Mouse (Mus musculus) right cerebral cortex, adult 18-20 months (tissue): Measurements from ENCODE around the gene Olfr148.

Experiments used
- DNase-seq: peaks from one replicate; pipeline ENCODE4 v3.0.0; 2022; ENCODE audit warnings: mixed read lengths

Gene Olfr148

DNA sequence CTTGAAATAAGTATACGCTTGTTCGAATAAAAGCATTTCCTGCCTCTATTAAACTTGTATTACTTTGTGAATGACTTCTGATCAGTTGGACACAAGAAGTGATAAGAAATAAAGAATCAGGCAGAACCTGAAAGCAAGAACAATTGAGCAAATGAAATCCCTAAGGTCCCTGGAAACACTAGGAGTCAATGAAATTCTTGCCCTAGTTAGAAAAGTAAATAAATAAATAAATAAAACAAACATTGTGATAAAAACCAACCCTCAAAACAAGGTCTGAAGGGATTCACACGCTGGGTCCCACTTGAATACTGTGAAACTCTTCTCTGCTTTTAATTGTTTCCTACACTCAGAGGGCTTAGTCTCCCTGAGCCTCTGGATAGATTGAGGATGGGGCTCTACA lies at the start of gene Olfr148:
Olfr148 (plus strand) TSS at position 301 of the 400 bp plus-strand sequence.
- DNase-seq, result no peak

DNA sequence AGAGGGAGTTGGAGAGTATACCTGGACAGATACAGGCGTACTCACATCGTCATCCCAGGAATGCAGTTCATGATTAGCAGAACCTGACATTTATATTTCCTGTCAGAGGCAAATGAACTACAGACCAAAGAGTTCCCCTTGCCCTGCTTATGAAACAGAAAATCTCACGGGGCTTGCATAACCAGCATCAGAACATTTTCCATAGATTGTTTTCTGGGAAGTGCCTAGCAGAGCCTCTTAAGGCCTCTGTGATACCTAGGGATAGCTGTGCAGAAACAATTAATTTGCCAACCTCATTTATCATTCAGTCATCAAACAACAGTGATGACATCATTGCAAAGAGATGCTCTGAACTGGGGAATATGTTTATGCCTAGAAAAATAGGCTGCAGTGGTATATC lies 35.0 kb upstream of the Olfr148 start, which contains the start of gene Olfr959:
Olfr959 (minus strand) TSS at position 101 of the 400 bp plus-strand sequence.
- DNase-seq, result no peak

DNA sequence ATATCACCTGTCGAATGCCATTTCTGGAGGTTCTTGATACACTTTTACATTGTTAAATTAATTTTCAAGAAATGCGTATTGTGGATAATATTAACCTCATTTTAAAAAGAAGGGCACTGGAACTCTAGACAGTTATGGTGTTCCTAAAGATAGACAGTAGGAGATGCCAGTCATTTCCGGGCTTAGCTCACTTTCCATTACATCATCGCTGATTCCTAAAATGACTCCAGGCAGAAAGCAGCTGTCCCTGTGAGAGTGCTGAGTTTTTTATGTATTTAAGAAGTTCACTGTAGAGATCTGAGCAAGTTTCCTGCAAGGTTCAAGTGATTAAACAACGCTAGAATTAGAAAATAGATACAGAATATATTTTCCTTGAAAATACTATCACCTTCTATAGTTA lies 33.4 kb upstream of the Olfr148 start:
- DNase-seq, result no peak

DNA sequence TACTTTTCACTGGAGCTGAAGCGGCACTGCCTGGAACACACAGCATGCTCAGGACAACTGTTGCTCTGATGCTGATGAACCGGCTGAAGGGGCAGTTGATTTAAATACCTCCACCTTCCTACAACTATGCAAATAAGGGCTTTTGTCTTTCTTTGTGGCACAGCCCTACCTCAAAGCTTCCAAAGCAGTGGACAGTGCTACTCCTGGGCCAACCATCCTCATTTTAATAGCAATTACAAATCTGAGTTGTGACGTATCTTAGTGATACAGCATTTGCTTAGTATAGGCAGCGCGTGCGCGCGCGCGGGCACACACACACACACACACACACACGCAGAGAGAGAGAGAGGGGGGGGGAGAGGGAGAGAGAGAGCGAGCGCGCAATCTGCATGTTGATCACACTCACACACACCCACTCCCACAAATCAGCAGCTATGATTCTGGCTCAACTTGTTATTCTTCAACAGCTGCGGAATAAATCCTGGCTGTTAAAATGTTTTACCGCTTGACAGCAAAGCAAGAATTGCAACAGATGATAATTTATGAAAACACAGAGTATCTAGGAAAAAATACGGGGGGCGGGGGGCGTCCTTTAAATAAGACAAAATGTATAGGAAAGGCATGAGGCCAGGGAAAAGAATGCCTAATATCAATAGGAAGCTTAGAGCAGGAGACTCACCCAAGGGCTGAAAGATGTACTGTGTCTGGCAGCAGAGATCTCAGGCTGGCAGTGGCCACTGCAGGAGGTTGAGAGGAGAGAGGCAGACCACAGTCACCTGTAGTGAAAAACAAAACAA lies 7.7 kb upstream of the Olfr148 start:
- peak; percentile 19 for DNase-seq

DNA sequence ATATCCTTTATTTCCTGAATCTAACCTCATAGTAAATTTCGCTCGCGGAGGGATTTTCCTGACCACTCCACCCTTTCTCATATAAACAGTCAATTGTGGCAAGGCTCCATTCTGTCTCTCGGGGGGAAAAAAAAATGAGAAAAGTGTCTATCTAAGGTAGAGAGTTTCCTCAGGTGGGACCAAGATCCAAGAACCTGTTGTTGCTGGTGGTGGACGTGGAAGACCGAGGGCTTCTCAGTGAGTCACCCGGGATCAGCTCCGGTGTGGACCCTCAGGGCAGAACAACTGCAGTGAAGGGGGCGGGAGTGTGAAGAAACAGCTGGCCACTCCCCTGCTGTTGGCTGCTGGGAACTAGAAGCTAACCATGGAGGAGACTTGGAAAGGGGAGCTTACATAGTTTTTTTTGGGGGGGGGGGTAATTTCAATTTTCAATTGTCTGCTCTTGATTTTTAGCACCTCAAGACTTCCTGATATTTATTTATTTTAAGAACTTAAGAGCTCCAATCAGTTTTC lies 7.1 kb upstream of the Olfr148 start:
- no peak for DNase-seq

DNA sequence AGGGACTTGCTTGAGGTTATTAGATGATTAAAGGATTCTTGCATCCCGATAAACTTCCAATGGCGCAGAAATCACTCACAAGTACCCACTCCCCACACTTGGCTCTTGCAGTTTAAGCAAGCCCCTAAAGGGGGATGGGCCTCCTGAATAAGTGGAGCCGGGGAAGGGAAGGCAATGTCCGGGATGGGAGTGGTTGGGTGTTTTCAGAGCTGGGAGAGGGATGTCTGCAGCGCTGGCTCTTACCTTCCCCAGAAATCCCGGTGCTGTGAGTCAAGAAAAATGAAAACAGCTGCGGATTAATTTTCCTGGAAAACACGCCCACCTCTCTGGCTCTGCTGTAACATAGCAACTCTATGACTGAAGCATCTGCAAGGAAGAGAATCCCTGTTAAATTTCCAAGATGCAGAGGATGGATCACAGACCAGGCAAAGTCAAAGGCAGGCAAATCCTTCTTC lies 6.4 kb upstream of the Olfr148 start, which contains the start of gene AW551984:
AW551984 (minus strand) TSS at position 405 of the 455 bp plus-strand sequence.
- DNase-seq, result peak; percentile 23

DNA sequence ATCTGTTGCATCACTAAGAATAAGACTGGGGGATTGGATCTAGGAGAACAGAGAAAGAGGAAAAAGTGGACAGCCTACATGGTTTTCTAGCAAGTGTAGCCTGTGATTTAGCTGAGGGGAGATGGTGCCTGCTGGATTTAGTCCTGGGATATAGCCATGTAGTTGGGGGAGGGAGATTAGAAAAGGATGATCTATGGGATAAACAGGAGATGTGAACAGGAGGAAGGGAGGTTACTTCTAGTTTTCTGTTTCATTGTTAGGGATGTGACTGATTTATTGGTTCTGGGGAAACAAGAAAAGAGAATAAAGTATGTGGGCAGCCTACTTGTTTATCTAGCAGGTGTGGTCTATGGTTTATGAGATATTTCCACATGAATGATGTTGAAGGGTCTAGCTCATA lies 2.0 kb upstream of the Olfr148 start:
- DNase-seq, result no peak

DNA sequence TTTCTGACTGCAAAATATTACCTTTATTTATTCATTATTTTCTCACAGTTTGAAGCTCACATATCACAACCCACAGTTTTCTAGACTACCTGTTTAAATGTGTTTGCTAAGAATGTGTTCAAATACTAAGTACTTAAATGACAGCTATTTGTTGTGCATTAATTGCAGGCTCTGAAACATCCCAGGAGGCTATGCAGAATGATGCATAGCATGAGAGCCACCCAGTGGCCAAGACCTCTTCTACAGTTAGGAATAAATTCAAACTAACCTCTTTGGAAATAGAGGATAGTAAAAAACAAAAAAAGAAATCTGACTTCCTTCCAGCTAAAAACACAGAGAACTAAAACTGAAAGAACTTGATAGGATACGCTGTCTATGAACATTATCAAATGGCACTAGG lies 1.5 kb downstream of the Olfr148 start:
- DNase-seq, result peak; percentile 18

DNA sequence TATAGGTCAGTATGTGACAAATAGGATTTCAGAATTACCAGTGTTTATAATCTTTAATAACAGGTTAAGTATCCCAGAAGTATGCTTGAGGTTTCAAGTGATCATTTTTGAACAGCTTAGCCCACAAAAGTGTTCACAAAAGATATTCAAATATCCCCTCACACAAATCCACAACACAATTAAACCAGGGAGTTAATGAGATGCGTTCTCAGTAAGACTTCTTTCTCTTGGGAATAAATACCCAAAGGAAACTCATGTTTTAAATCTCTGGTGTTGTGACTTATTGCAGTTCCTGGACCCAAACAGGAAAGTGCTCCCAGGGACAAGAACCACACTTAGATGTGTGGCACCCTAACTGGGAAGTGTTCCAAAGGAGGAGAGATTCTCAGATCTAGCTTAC lies 10.6 kb downstream of the Olfr148 start, which contains the start of gene Olfr960:
Olfr960 (plus strand) TSS at position 301 of the 400 bp plus-strand sequence.
- DNase-seq, result no peak

DNA sequence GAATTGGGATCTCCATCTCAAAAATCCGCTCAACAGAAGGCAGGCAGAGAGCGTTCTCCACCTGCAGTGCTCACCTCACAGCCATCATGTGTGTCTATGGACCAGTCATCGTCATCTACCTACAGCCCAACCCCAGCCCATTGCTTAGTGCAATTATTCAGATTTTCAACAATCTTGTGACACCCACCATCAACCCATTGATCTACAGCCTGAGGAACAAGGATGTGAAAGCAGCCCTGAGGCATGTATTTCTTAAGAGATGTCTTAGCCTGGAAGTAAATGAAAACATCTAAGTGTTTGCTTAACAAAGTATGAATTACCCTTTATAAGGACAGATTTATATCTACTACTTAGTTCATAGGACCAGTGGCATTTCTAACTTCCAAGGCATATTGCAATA lies 13.3 kb downstream of the Olfr148 start:
- no peak for DNase-seq

DNA sequence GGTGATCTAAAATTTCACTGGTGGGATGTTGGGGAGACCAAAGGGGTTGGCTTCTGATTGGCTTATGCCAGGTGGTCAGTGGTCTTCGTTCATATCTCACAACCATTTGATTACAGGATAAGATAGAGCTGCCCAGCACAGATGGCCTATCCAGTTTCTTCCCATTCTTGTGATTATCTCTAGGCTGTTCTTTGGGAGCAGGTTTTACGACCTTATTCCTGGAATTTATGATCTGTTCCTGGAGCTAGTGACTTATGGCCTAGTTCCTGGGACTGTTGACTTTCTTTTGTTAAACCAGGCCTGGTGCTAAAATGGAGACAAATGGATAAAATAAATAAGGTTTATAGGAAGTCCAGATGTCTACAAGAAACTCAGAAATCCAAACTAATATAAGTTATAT lies 14.3 kb downstream of the Olfr148 start:
- DNase-seq, result no peak

DNA sequence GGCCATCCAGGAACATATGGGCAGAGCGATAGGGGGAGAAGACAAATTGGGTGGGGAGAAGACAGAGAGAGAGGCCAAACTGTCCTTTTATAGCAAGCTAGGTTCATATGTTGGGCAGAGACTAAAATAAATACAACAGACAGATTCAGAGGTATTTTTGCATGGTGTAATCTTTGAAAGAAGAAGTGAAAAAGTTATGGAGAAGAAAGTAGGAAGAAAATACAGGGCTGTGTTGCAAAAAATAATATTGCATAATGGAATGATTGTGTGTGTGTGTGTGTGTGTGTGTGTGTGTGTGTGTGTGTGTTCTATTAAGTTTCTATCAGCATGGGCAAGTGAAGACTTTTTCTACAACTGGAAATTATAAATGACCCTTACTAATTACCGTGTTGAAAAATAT lies 18.6 kb downstream of the Olfr148 start:
- no peak for DNase-seq

DNA sequence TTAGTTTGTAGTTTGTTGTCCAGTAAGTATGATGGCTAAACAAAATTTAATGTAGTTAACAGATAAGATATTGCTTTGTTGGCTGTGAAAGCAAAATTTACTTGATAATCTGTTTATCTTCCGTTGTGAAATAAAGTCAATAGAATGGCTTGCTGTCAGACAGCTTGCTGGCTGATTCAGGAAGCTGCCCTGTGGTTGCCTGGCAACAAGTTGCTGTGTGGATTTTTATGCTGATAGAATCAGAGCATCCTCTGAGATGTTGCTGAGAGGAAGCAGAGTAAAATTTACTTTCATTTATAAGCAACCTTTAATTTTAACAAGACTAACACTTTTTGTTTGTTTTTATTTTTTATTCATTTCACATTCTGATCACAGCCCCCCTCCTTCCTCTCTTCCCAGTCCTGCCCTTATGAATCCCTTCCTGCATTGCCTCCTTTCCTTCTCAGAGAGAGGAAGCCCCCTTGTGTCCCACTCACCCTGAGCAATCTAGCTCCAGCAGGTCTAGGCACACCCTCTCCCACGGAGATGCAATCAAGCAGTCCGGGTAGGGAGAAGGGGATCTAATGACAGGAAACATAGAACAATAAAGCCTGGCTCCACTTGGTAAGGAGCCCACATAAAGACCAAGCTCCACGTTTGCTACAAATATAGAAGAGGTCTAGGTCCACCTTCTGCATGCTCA lies 23.6 kb downstream of the Olfr148 start:
- DNase-seq, result peak; percentile 17

DNA sequence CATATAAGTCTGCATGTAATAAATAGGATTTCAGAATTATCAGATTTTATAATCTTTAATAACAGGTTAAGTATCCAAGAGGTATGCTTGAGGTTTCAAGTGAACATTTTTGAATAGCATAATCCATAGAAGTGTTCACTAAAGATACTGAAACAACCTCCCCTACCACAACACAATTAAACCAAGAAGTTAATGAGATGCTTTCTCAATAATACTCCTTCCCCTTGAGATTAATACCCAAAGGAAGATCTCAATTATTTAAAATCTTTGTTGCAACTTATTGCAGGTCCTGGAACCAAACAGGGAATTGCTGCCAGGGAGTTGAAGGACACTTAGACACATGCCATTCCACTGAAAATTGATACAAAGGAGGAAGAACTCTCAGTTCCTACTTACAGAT lies 34.3 kb downstream of the Olfr148 start, which contains the start of gene Olfr961:
Olfr961 (plus strand) TSS at position 301 of the 400 bp plus-strand sequence.
- no peak for DNase-seq

DNA sequence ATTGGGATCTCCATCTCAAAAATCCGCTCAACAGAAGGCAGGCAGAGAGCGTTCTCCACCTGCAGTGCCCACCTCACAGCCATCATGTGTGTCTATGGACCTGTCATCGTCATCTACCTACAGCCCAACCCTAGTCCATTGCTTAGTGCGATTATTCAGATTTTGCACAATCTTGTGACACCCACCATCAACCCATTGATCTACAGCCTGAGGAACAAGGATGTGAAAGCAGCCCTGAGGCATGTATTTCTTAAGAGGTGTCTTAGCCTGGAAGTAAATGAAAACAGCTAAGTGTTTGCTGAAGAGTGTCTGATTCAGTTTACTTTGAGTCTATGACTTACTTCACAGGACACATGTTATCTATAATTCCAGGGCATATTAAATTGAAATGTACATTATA lies 36.9 kb downstream of the Olfr148 start:
- DNase-seq, result no peak

DNA sequence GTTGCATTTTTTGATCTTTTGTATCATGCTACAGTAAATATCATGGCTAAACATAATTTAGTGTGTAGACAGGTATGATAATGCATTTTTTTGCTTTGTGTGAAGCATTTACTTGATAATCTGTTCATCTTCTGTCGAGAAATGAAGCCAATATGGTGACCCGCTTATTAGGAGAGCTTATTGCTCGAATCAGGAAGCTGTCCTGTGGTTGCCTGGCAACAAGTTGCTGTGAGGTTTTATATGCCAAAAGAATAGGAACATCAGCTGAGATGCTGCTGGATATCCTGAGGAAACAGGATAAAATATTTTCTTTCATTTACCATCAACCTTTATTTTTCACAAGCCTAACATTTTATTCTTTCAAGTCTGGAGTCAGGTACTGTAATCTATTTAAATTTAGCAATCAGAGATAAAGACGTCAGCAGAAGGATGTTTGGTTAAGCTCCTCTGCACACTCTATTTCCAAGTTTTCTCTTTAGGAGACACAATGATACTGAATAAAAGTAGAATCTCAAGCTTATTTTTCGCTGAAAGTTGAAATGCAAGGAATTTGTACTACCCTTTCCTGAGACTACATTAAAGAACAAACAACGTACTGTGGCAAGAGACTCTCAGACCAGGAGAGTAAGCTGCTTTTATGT lies 44.4 kb downstream of the Olfr148 start:
- no peak for DNase-seq
